Mouse (Mus musculus): ENCODE measurements around the gene Adat3.

DNA sequence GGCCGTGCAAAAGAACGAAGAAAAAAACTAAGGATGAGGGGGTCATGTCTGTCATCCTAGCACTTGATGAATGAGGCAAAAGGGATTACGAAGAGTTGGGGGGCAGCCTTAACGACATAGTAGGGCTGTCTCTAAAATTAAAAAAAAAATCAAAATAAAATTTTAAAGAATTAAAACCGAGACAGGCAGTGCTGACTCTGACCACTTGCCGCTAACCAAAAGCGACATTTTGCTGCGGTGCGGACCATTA lies 18.9 kb downstream of the Adat3 start:
- TF ChIP-seq CTCF (IDR thresholded peaks at IDR 0.05; ENCODE audit: low read depth) (no peak), EP300 (IDR thresholded peaks at IDR 0.05; ENCODE audit: low read depth) (no peak)

All from liver, postnatal 0 days (tissue).